Mouse (Mus musculus) heart, postnatal 36 days (tissue): ENCODE measurements around the gene Manbal. TPM values are rescaled to one million over a fixed set of nuclear protein-coding genes. Genes with fewer than 3 reads are reported as not detected.

Experiments
- DNase-seq, 2 experiments: peaks; one replicate each; pipeline ENCODE4 v3.0.0; 2021 to 2022
- intact Hi-C: fragments of 180-260 bp; cut with DNase I; formaldehyde crosslinking; loops from one replicate; pipeline ENCODE4 v1.15.1; 2025
- total RNA-seq, 2 experiments: library from RNA; stranded (reverse); gene quantifications; 2 replicates each; pipeline ENCODE4 v1.2.3; 2021

The Manbal gene
- total RNA-seq, 2 experiments from 2014 or later: 21.5 to 23.1 TPM

- intact Hi-C loops: no loop called here
- DNase-seq: peak; percentile 61 to 63
Measured at GRCm38 (mm10) chr2:157407596-157407995, 40.2 kb downstream of the Manbal start.

DNA sequence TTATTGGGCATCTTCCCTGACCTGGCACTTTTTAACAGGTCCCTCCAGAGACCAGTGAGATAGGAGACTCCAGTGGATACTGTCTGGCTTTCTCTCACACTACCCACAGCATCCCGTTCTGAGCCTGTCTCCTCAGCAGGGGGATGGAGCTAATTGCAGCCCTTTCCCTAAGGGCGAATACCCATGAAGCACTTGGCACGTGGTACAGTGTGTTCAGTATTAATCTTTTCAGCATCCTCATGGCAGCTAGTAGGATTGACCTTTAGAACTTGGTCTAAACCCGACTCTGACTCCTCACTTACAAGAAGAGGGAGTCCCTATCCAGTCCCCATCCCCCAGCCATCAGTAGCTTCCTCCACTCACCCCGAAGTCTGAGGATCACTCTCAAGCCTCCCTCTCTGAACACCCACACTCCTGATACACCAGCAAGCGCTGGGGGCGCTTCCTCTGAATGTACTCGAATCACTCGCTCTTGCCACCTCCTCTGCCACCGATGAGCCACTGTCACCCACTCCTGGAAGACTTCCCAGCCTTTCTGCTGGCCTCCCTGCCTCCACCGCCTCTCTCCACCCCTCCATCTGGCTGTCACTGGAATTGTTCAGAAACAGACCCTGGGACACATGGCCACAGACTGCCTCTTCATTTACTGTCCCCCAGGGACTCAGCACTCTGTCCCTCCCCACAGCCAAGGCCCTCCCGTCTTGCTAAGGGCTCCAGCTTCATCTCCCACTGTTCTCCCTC is 42.6 kb downstream of the Manbal start:
- DNase-seq: no peak
- intact Hi-C loops: no loop called here

DNA sequence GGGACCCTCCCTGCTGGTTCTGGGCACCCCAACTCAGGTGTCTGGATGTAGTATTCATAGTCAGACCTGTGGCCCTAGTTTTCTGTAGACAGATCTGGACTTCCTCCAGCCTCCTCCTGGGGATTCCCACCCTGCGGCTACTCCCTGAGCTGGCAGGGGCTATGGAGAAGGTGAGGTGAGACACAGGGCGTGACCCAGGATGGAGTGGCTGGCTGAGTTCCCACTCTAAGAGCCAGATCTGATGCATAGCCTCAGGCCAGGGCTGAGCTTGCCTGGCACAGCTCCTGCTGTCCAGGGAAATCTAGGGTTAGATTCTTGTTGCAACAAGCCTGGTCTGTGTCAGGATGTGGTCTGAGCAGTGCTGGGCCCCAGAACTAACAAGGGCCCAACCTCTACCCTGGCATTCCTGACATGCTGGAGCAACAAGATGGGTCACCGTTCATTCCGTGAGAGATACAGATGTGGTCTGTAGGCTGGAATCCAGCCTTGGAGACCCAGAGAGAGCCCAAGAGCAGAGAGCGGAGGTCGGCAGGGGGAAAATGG is 43.8 kb downstream of the Manbal start:
- DNase-seq: no peak
- intact Hi-C loops: no loop called here

- DNase-seq: no peak
- intact Hi-C loops: no loop called here
Measured at GRCm38 (mm10) chr2:157412497-157412896, 45.1 kb downstream of the Manbal start.

DNA sequence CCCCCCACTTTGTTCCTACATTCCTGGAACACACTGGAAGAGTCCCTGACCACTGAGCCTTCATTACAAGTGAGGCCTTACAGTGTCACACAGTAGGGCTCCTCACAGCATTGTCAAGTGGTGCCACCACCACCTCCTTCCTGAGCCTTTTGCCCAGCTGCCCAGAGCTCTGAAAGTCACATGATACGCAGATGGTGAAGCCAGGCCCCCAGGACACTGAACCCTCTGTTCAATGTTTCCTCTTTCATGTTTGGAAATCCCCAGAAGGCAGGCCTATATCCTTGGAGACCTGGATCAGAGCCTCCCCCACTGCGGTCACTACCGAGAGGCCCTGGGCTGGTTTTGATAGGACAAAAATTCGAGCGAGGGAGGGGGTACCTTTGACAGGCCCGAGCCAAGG is 49.8 kb downstream of the Manbal start:
- no peak for DNase-seq
- intact Hi-C loops: no loop called here

GRCm38 (mm10) chr2:157418206-157418605 is 50.8 kb downstream of the Manbal start, which contains the start of gene Src:
Src (plus strand) TSS chr2:157418444.
- intact Hi-C loops: no loop called here
- no peak for DNase-seq

DNA sequence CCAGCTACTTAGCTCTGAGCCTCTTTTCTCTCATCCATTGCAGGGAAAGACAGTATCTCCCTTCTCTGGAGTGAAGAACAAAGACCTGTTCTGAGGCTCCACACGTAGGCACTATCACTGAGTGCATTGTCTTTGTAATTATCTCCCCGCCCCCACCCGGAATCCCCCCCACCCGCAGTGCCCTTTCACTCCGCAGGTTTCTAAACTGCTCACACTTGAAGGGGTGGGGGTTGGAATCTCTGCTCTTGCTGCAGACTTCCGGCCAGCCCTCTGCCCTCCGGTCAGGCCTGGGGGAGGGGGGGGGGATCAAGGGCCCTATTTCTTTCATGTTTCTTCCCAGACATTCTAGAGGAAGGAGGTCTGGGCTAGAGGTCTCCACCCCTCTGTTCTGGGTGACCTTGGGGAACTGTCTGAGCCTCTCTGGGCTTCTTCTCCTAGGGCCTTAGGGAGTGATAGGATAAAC is 51.2 kb downstream of the Manbal start:
- DNase-seq: no peak
- intact Hi-C loops: no loop called here

DNA sequence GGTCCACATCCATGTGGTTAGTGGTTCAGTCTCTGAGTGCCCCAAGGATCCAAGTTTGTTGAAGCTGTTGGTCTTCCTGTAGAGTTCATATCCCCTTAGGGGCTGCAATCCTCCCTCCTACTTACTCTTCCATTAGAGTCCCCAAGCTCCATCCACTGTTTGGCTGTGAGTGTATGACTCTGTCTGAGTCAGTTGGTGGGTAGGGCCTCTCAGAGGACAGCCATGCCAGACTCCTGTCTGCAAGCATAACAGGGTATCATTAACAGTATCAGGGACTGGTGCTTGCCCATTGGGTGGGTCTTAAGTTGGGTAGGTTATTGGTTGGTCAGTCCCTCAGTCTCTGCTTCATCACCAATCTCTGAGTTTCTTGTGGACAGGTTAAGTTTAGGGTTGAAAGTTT is 52.1 kb downstream of the Manbal start:
- intact Hi-C loops: no loop called here
- DNase-seq: no peak

GRCm38 (mm10) chr2:157420404-157420803 is 53.0 kb downstream of the Manbal start:
- intact Hi-C loops: no loop called here
- DNase-seq: no peak

- DNase-seq: no peak
- intact Hi-C loops: no loop called here
Measured at GRCm38 (mm10) chr2:157422062-157422655, 54.8 kb downstream of the Manbal start.

DNA sequence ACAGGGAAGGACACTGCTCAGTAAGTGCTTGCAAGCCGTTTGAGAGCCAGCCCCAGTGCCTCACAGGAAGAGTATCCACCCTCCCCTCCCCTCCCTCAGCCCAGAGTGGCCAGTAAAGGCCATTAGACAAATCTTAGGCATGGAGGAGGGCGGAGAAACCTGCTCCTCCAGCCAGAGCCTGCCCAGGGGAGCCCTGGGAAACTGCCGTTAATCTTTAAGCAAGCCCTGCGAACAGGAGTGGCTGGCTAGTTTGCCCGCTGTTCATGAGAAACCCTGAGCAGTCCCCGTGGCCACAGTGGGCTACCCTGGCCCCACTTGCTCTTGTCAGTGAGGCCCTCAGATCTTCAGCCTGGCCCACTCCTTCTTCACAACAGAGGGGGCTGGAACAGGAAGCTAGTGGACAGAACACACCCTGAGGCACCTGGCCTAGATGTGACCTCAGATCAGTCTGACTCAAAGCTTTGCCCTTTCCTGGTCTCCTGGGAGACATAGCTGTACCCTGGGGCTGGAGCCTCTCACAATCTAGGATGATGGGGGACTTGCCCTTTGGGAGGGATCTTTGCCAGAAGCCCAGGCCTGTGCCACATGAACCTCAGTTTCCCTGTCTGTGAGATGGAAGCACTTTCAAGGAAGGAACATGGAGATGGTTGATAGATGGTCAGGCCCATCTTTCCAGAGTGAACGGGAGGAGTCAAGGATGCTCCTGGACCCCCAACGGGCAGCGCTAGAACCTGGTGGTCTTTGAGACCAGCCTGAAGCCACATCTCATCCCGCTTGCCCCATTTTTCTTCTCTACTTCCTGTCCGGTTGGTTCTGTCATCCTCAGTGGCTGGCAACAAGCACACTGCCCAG is 55.7 kb downstream of the Manbal start:
- intact Hi-C loops: no loop called here
- peak in 1 of 2 experiments; percentile 23 for DNase-seq

DNA sequence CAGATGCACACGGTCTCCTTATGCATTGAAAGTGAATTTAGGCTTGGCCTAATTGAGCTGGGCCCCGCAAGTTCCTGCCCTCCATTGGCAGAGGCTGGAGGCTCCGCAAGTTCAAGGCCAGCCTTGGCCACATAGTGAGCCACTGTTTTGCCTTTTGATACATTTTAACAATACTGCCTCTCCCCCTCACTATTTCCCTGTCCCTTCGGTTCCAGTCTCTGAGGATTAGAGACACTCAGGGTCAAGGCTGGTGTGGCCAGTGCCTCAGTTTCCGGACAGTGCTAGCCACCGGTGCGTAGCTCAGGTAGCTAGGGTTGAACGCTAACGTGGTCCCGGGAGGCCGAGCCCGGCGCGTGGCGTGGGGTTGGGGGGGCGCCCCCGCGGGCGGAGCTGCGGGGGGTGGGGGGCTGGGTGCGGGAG is 56.3 kb downstream of the Manbal start:
- intact Hi-C loops: no loop called here
- no peak for DNase-seq

- DNase-seq: peak; percentile 52 to 56
- intact Hi-C loops: no loop called here
Measured at GRCm38 (mm10) chr2:157424126-157424903, 56.9 kb downstream of the Manbal start.

- intact Hi-C loops: no loop called here
Measured at GRCm38 (mm10) chr2:157424904-157425642, 57.7 kb downstream of the Manbal start.

DNA sequence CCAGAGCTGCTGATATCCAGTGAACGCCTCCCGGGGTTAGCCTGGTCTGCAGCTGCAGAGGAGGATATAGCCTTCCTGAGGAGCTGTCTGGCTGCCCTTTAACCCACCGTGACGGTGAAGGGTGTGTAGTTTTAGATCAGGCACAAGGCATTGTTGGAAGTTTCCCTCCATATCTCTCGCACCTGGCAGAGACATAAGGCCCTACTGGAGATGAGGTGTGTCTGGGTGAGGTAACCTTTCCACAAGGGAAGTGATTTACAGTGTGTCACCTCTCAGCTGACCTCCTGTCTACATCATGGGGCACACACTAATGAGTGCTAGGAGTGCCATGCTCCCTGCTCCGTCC is 58.2 kb downstream of the Manbal start:
- intact Hi-C loops: no loop called here
- DNase-seq: no peak

More at GRCm38 (mm10) chr2:157424904-157425642, 57.7 kb downstream of the Manbal start:
- no peak for DNase-seq

DNA sequence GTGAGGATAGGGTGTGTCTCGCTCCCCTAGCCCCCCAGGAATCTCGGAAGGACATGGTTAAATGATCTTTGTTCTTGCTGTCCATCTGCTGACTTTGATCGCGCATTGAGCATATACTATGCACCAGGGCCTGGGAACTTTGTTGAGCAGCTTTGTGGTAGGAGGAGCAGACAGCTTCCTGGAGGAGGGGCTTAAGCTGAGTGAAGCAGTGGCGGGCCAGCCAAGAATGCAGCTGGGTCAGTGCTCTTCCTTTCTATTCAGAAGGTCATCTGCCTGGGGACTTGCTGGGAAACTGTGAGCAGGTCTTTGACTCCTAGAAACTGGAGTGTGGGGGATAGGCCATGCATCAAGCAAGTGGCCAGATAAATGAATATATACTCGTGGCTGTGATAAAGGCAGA is 58.8 kb downstream of the Manbal start:
- DNase-seq: peak in 1 of 2 experiments; percentile 16
- intact Hi-C loops: no loop called here

DNA sequence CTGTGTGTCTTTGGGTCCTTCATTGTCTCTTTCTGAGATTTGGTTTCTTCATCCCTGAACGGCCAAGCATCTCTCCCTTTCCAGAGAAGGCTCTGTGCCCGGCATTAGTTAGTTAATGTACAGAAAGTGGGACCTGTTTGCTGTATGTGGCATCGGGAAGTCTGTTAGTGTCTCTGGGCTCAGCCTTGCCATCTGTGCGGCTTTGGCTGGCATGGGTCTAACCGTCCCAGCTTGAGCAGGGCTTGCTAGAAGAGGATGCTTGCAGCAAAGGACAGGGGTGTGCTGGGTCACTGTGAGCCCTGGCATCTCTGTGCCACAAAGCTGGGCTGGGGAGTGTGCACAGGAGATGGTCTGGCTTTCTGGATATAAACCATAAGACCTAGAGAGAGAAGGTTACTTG is 59.8 kb downstream of the Manbal start:
- no peak for DNase-seq
- intact Hi-C loops: no loop called here

DNA sequence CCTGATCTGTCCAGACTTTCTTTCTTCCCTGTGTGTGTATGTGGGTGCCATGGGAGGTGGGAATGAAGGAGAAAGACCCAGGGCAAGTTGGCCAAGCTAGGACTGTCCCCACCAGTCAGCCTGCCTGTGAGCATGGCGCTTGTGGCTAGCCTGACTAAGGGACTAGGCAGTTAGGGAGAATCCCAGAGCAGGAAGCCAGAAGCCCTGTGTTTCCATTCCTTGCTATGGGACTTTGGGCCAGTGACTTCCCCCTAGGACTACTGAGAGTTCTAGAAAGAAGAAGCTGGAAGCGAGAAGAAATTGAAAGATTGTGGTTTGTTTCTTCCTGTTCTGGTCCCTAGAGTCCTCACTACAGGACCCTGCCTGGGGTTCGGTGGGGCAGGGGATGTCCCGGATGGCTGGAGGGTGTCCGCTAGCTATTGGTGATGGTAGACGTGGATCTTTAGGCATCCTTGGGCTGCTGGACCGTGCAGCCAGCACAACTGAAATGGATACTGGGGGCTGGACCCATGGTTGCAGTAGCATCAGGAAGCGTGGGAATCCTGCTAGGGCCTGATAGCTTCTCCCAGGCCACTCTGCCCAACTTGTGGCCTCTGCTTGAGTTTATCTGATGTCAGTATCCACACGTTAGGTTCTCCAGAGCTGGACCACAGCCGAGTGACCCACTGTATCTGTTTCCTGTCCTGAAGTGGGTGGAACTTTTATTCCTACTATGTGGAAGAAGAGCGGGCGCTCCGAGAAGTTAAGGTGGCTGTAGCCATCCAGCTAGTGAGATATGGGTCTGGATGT is 61.2 kb downstream of the Manbal start:
- intact Hi-C loops: no loop called here
- DNase-seq: no peak

- DNase-seq: no peak
- intact Hi-C loops: no loop called here
Measured at GRCm38 (mm10) chr2:157429735-157430134, 62.3 kb downstream of the Manbal start.
